ENCODE assay signal across 8 mouse cellular contexts in the genomic region with DNA sequence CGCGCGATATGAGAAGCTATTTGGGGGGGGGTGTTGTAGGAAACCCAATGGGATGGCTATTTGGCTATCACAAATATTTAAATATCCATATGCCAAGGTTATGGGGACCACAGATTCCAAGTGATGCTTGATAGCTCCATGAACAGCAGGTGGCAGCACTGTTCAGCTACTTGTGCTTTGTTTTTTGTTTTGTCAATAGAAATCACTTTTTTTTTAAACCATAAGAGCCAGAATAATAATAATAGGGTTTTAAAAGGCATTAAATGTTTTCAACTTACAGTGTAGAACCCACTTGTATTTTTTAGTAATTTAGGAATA.
DNase-seq lines count a peak whose midpoint lies in the region; ATAC-seq and TF ChIP-seq lines count a peak whose summit lies in the region.

No protein-coding gene starts in this region.

- H3K9me3 ChIP-seq in E14TG2a.4 (ENCODE audit: low read length) = no peaks in the 10 kb centered on the region
- no peaks in the 10 kb centered on the region for H3K9me3 ChIP-seq in embryonic facial prominence, embryonic 11.5 days (replicated peaks; ENCODE audit: control insufficient read depth, low read length)
- H3K9me3 ChIP-seq in midbrain, embryonic 16.5 days (replicated peaks; ENCODE audit: control insufficient read depth, low read length, poor library complexity, severe bottlenecking) = no peaks in the 10 kb centered on the region

- DNase-seq in kidney, adult 9 months = peak; percentile 20
- no peak for DNase-seq in kidney, adult 11 months
- DNase-seq in R1 (ENCODE audit: low read depth, low spot score) = peak; percentile 21
- peak; percentile 67 for DNase-seq in embryonic facial prominence, embryonic 11.5 days (ENCODE audit: low spot score)
- peak; percentile 38 for DNase-seq in lung, postnatal 36 days
- no peak for DNase-seq in urinary bladder, postnatal 4 days (ENCODE audit: low spot score in 2 of 2)

- H3K27me3 ChIP-seq in E14TG2a.4 (ENCODE audit: insufficient read depth, low read length) = no peaks in the 10 kb centered on the region
- no peaks in the 10 kb centered on the region for H3K27me3 ChIP-seq in embryonic facial prominence, embryonic 11.5 days (ENCODE audit: control insufficient read depth, insufficient read depth, low read length)
- no peaks in the 10 kb centered on the region for H3K27me3 ChIP-seq in midbrain, embryonic 16.5 days (ENCODE audit: control insufficient read depth, insufficient read depth, low read depth, low read length)

- H3K4me3 ChIP-seq in E14TG2a.4 (replicated peaks; ENCODE audit: low read length) = no peak overlapping the region
- H3K4me3 ChIP-seq in embryonic facial prominence, embryonic 11.5 days (ENCODE audit: low read depth, low read length) = no peak overlapping the region
- H3K4me3 ChIP-seq in midbrain, embryonic 16.5 days (ENCODE audit: low read depth, low read length) = no peak overlapping the region

- H3K4me2 ChIP-seq in embryonic facial prominence, embryonic 11.5 days (ENCODE audit: low read depth, low read length) = no peak overlapping the region
- no peak overlapping the region for H3K4me2 ChIP-seq in midbrain, embryonic 16.5 days (ENCODE audit: low read length)

- H3K36me3 ChIP-seq in E14TG2a.4 (ENCODE audit: insufficient read depth, low read length) = no peaks in the 10 kb centered on the region
- H3K36me3 ChIP-seq in embryonic facial prominence, embryonic 11.5 days (replicated peaks; ENCODE audit: control insufficient read depth, insufficient read depth, low read depth, low read length) = no peaks in the 10 kb centered on the region
- H3K36me3 ChIP-seq in midbrain, embryonic 16.5 days (ENCODE audit: control insufficient read depth, insufficient read depth, low read length) = no peaks in the 10 kb centered on the region

- H3K4me1 ChIP-seq in E14TG2a.4 (replicated peaks; ENCODE audit: low read depth, low read length) = no peaks in the 10 kb centered on the region
- no peaks in the 10 kb centered on the region for H3K4me1 ChIP-seq in embryonic facial prominence, embryonic 11.5 days (ENCODE audit: control insufficient read depth, insufficient read depth, low read length)
- no peaks in the 10 kb centered on the region for H3K4me1 ChIP-seq in midbrain, embryonic 16.5 days (ENCODE audit: control insufficient read depth, insufficient read depth, low read length)

- ATAC-seq in embryonic facial prominence, embryonic 11.5 days (replicated peaks; ENCODE audit: insufficient number of reproducible peaks, low FRiP score, low TSS enrichment, low read depth) = no peak; the same call in 1 of the 2 replicates
- no peak for ATAC-seq in midbrain, embryonic 16.5 days

- H3K27ac ChIP-seq in embryonic facial prominence, embryonic 11.5 days (replicated peaks; ENCODE audit: low read depth, low read length) = no peak overlapping the region
- no peak overlapping the region for H3K27ac ChIP-seq in midbrain, embryonic 16.5 days (ENCODE audit: low read length)

- TF ChIP-seq CTCF in E14TG2a.4 (conservative IDR thresholded peaks at IDR 0.05; ENCODE audit: low read length) = peak; percentile 45; the same call in 1 of the 2 replicates

- no peak overlapping the region for H3K9ac ChIP-seq in embryonic facial prominence, embryonic 11.5 days (replicated peaks; ENCODE audit: low read length)
- no peak overlapping the region for H3K9ac ChIP-seq in midbrain, embryonic 16.5 days (ENCODE audit: low read depth, low read length)

- WGBS in embryonic facial prominence, embryonic 11.5 days = 77% methylated on average over 3 of the region's 3 CpGs
- WGBS in midbrain, embryonic 16.5 days = 75% methylated on average over 3 of the region's 3 CpGs

Comparison
In these comparisons a context has a peak if more than half of its experiments do, and no peak if none do; other contexts are left out.
1. DNase-seq: peak in kidney, adult 9 months (single experiment), R1 (single experiment), embryonic facial prominence, embryonic 11.5 days (single experiment) and lung, postnatal 36 days (single experiment); none in kidney, adult 11 months (single experiment) and urinary bladder, postnatal 4 days (0 of 2).